Mouse (Mus musculus) midbrain, postnatal 0 days (tissue): ENCODE measurements around the gene Plekhm1. TPM values are rescaled to one million over a fixed set of nuclear protein-coding genes. Genes with fewer than 3 reads are reported as not detected.

Experiments
- ATAC-seq: fragments of 200-750 bp; cut with Nextera tagmentation; 2 replicates; pipeline ENCODE4 v1.8.0; 2017; ENCODE audit warnings: moderate number of reproducible peaks, mild to moderate bottlenecking, moderate TSS enrichment, moderate library complexity; ENCODE audit not compliant: low FRiP score
- DNase-seq: peaks from one replicate; pipeline ENCODE4 v3.0.0-alpha.2; 2015; ENCODE audit warnings: low spot score
- H3K27ac ChIP-seq: fragments of 300-500 bp; sonication (generic); 2 replicates; pipeline ENCODE4 v1.5.1; 2014; ENCODE audit warnings: low read depth, mild to moderate bottlenecking, low read length, mixed read lengths
- H3K27me3 ChIP-seq: fragments of 300-500 bp; sonication (generic); 2 replicates; pipeline ENCODE4 v1.6.1; 2014; ENCODE audit warnings: low read length, control low read depth, mixed read lengths; ENCODE audit not compliant: insufficient read depth
- H3K36me3 ChIP-seq: fragments of 300-500 bp; sonication (generic); 2 replicates; pipeline ENCODE4 v1.6.1; 2014; ENCODE audit warnings: low read length, control low read depth, mixed read lengths; ENCODE audit not compliant: insufficient read depth
- H3K4me1 ChIP-seq: fragments of 300-500 bp; sonication (generic); 2 replicates; pipeline ENCODE4 v1.6.1; 2014; ENCODE audit warnings: mild to moderate bottlenecking, control low read depth, antibody characterized with exemption, low read length, mixed read lengths; ENCODE audit not compliant: insufficient read depth
- H3K4me2 ChIP-seq: fragments of 300-500 bp; sonication (generic); 2 replicates; pipeline ENCODE4 v1.6.1; 2014; ENCODE audit warnings: low read depth, mild to moderate bottlenecking, low read length, mixed read lengths; ENCODE audit not compliant: poor library complexity, severe bottlenecking
- H3K4me3 ChIP-seq: fragments of 300-500 bp; sonication (generic); 2 replicates; pipeline ENCODE4 v1.5.1; 2014; ENCODE audit warnings: low read depth, mild to moderate bottlenecking, low read length, moderate library complexity
- H3K9ac ChIP-seq: fragments of 300-500 bp; sonication (generic); replicated peaks from 2 replicates; pipeline ENCODE4 v1.6.1; 2014; ENCODE audit warnings: mild to moderate bottlenecking, low read length, moderate library complexity, mixed read lengths; ENCODE audit not compliant: poor library complexity, severe bottlenecking
- H3K9me3 ChIP-seq: fragments of 300-500 bp; sonication (generic); 2 replicates; pipeline ENCODE4 v1.6.1; 2016; ENCODE audit warnings: low read length, control low read depth
- CTCF ChIP-seq: IDR thresholded peaks from 2 replicates; pipeline ENCODE4 v1.5.1; 2016; ENCODE audit warnings: antibody characterized with exemption, mild to moderate bottlenecking
- WGBS: fragments of 180-500 bp; shearing (Covaris S2); extraction: QIAGEN DNeasy Blood & Tissue Kit; methylation state at CpG from one replicate; pipeline ENCODE4 v1.1.7; 2014; 5-methylcytosine and 5-hydroxymethylcytosine counted together
- polyA plus RNA-seq: library from polyadenylated mRNA; unstranded; fragments of >200 nt; fragmentation: Nextera tagmentation; extraction: Ambion mirVana; gene quantifications from 2 replicates; pipeline ENCODE4 v1.2.1, GENCODE M21; 2015
- total RNA-seq: library from RNA; depleted of rRNA; stranded (reverse); fragments of >200 nt; gene quantifications from 2 replicates; pipeline ENCODE4 v1.2.3, GENCODE M21; 2014; rRNA removed

Plekhm1 gene
- total and polyA plus RNA-seq, 2 experiments from 2014 or later = 6.0 to 7.8 TPM

DNA sequence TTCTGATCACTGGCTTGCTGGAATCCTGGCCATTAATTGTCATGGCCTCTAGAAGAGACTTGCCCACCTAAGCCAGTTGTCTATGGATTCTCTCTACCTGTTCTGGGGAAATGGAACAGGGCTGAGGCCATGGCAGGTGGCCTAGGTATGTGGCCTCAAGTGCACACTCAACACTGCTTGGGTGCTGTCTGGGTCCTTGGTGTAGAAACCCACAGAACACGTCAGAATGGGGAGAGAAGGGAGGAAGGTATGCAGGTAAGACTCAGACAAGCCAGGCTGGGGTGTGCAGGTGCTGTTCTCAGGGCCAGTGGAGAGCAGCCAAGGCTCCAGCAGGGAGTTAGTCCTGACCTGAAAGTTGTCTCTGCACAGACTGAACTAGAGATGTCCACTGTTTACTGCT lies 94.4 kb downstream of the Plekhm1 start:
- H3K9ac ChIP-seq = no peak overlapping the region
- H3K4me2 ChIP-seq = no peak overlapping the region
- no peaks in the 10 kb centered on the region for H3K36me3 ChIP-seq
- no peak overlapping the region for H3K27ac ChIP-seq
- DNase-seq = no peak
- no peak for TF ChIP-seq CTCF
- ATAC-seq = no peak
- no peak overlapping the region for H3K4me3 ChIP-seq
- no peaks in the 10 kb centered on the region for H3K4me1 ChIP-seq
- H3K9me3 ChIP-seq = no peaks in the 10 kb centered on the region
- 100% methylated on average over 1 of the region's 1 CpGs for WGBS
- no peaks in the 10 kb centered on the region for H3K27me3 ChIP-seq

DNA sequence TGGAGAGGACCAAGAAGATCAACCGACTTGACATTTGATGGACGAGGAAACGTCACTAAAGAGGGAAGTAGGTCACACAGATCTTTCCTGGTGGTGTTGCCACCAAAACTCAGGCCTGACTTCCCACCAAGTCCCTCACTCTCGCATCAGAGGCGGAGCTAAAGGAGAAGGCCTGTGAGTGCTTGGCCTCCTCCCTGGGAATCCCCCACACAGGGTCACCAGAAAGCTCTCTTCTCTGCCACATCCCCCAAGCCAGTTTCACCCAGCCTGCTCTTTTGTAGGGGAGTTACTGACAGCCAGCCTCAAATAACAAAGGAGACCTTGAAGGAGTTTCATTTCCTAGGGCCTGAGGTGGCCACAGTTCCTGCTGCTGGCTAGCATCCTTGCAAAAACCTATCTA lies 97.1 kb downstream of the Plekhm1 start:
- Histone ChIP-seq H3K36me3 (no peaks in the 10 kb centered on the region), H3K4me1 (no peaks in the 10 kb centered on the region), H3K27me3 (no peaks in the 10 kb centered on the region), H3K9me3 (no peaks in the 10 kb centered on the region), H3K4me2 (no peak overlapping the region), H3K27ac (no peak overlapping the region), H3K4me3 (no peak overlapping the region), H3K9ac (no peak overlapping the region)
- ATAC-seq (no peak), DNase-seq (no peak)
- TF ChIP-seq CTCF = no peak
- 82% methylated on average over 5 of the region's 5 CpGs for WGBS

DNA sequence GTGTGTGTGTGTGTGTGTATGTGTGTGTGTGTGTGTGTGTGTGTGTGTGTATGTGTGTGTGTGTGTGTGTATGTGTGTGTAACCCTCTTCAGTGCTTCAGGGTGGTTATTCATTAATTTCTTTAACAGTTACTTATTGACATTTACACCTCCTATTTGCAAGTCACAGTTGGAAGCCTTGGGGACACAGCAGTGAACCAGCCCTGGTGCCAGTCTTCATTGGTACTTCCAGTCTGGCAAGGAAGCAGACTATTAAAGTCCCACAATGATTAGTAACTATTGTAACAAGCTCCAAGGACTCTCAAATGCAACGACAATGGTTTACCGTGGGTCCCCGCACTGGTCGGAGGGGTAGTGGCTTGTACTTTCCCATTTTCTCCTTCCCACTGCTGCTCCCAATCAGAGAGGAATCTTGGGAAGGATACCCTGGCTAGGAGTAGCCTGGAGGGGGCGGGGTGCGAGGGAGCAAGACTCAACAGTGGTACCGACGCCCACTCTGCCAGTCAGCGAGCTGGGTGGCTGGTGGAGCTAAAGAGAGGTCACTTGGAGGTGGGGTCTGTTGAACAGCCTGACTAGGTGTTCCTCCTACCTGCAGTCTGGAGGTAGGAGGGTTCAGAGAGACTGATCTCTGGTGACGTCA lies 97.6 kb downstream of the Plekhm1 start:
- ATAC-seq = no peak

More for the DNA sequence above, 97.6 kb downstream of the Plekhm1 start:
- Histone ChIP-seq H3K27me3 (no peaks in the 10 kb centered on the region), H3K27ac (no peak overlapping the region), H3K4me3 (no peak overlapping the region), H3K9me3 (no peaks in the 10 kb centered on the region), H3K36me3 (no peaks in the 10 kb centered on the region), H3K9ac (no peak overlapping the region), H3K4me1 (no peaks in the 10 kb centered on the region), H3K4me2 (no peak overlapping the region)
- WGBS = 89% methylated on average over 10 of the region's 10 CpGs
- no peak for TF ChIP-seq CTCF
- DNase-seq = no peak

Other genes with a start within 250 kb of the Plekhm1 start
- gene Fmnl1, start 241.6 kb downstream of the Plekhm1 start, total RNA-seq = 12.0 and 14.3 TPM in 2 replicates
- gene Fmnl1, start 241.6 kb downstream of the Plekhm1 start, polyA plus RNA-seq = 7.3 and 9.5 TPM in 2 replicates
- gene 1700023F06Rik, start 204.1 kb downstream of the Plekhm1 start, total RNA-seq = 0.61 TPM in 1 of 2 replicates, not detected in the other
- gene 1700023F06Rik, start 204.1 kb downstream of the Plekhm1 start, polyA plus RNA-seq = 4.3 and 4.9 TPM in 2 replicates
- 1.4 and 1.9 TPM in 2 replicates for gene Spata32, start 194.3 kb downstream of the Plekhm1 start, total RNA-seq
- gene Spata32, start 194.3 kb downstream of the Plekhm1 start, polyA plus RNA-seq = 1.2 and 1.5 TPM in 2 replicates
- 4.8 and 6.1 TPM in 2 replicates for gene Map3k14, start 145.2 kb downstream of the Plekhm1 start, total RNA-seq
- 1.5 and 1.7 TPM in 2 replicates for gene Map3k14, start 145.2 kb downstream of the Plekhm1 start, polyA plus RNA-seq
- gene Arhgap27, start 49.0 kb downstream of the Plekhm1 start, total RNA-seq = 7.6 and 7.9 TPM in 2 replicates
- 4.9 and 6.2 TPM in 2 replicates for gene Arhgap27, start 49.0 kb downstream of the Plekhm1 start, polyA plus RNA-seq
- gene Lrrc37a, start 91.9 kb upstream of the Plekhm1 start, total RNA-seq = not detected in 2 replicates
- not detected in 2 replicates for gene Lrrc37a, start 91.9 kb upstream of the Plekhm1 start, polyA plus RNA-seq
- gene Gm884, start 208.5 kb upstream of the Plekhm1 start, total RNA-seq = 0.16 TPM in 1 of 2 replicates, not detected in the other
- gene Gm884, start 208.5 kb upstream of the Plekhm1 start, polyA plus RNA-seq = not detected in 2 replicates
- gene Lyzl6, start 226.2 kb upstream of the Plekhm1 start, total RNA-seq = not detected in 2 replicates
- gene Lyzl6, start 226.2 kb upstream of the Plekhm1 start, polyA plus RNA-seq = not detected in 2 replicates
- gene Rprml, start 236.9 kb upstream of the Plekhm1 start, total RNA-seq = 10.6 and 11.8 TPM in 2 replicates
- gene Rprml, start 236.9 kb upstream of the Plekhm1 start, polyA plus RNA-seq = 4.1 and 5.5 TPM in 2 replicates